Mouse (Mus musculus): ENCODE measurements around the gene Gpr152.
"Not testable (repeated sequence)": the region's sequence is repeated elsewhere in the genome, so short reads cannot be mapped to it uniquely, and the experiment has no call there.

Gene Gpr152

GRCm38 (mm10) chr19:4131075-4131474 is 8.5 kb upstream of the Gpr152 start:
- no peak for DNase-seq (ENCODE audit: extremely low spot score)

- DNase-seq (ENCODE audit: extremely low spot score): no peak
Observed at GRCm38 (mm10) chr19:4131768-4132167, 7.8 kb upstream of the Gpr152 start.

- DNase-seq (ENCODE audit: extremely low spot score): no peak
Observed at GRCm38 (mm10) chr19:4134354-4134753, 5.2 kb upstream of the Gpr152 start.

- DNase-seq (ENCODE audit: extremely low spot score): not testable (repeated sequence)
Observed at GRCm38 (mm10) chr19:4135229-4135962, 4.2 kb upstream of the Gpr152 start.

GRCm38 (mm10) chr19:4135963-4136345 is 3.6 kb upstream of the Gpr152 start:
- DNase-seq (ENCODE audit: extremely low spot score): not testable (repeated sequence)

- no peak for DNase-seq (ENCODE audit: extremely low spot score)
Observed at GRCm38 (mm10) chr19:4136463-4136862, 3.1 kb upstream of the Gpr152 start.

- no peak for DNase-seq (ENCODE audit: extremely low spot score)
Observed at GRCm38 (mm10) chr19:4137913-4138312, 1.7 kb upstream of the Gpr152 start.

- DNase-seq (ENCODE audit: extremely low spot score): no peak
Observed at GRCm38 (mm10) chr19:4140147-4140546, 560 bp downstream of the Gpr152 start.

GRCm38 (mm10) chr19:4142416-4143173 is 3.0 kb downstream of the Gpr152 start:
- DNase-seq (ENCODE audit: extremely low spot score): no peak

- DNase-seq (ENCODE audit: extremely low spot score): no peak
Observed at GRCm38 (mm10) chr19:4143759-4144268, 4.2 kb downstream of the Gpr152 start, which contains the start of gene Cabp4. TSS of gene Cabp4 (minus strand) at chr19:4144033.

- DNase-seq (ENCODE audit: extremely low spot score): no peak
Observed at GRCm38 (mm10) chr19:4144550-4145498, 5.2 kb downstream of the Gpr152 start.

GRCm38 (mm10) chr19:4145936-4146335 is 6.3 kb downstream of the Gpr152 start:
- no peak for DNase-seq (ENCODE audit: extremely low spot score)

GRCm38 (mm10) chr19:4146366-4147021 is 6.9 kb downstream of the Gpr152 start:
- no peak for DNase-seq (ENCODE audit: extremely low spot score)

- DNase-seq (ENCODE audit: extremely low spot score): no peak
Observed at GRCm38 (mm10) chr19:4147022-4147405, 7.4 kb downstream of the Gpr152 start.

- no peak for DNase-seq (ENCODE audit: extremely low spot score)
Observed at GRCm38 (mm10) chr19:4147782-4148490, 8.3 kb downstream of the Gpr152 start.

- DNase-seq (ENCODE audit: extremely low spot score): peak; percentile 98
Observed at GRCm38 (mm10) chr19:4148491-4148806, 8.9 kb downstream of the Gpr152 start, which contains the start of gene Coro1b. TSS of gene Coro1b (plus strand) at chr19:4148619.

GRCm38 (mm10) chr19:4148819-4149218 is 9.2 kb downstream of the Gpr152 start:
- DNase-seq (ENCODE audit: extremely low spot score): no peak

GRCm38 (mm10) chr19:4149283-4149682 is 9.7 kb downstream of the Gpr152 start:
- DNase-seq (ENCODE audit: extremely low spot score): no peak

GRCm38 (mm10) chr19:4149764-4150461 is 10.3 kb downstream of the Gpr152 start:
- no peak for DNase-seq (ENCODE audit: extremely low spot score)
